Mouse (Mus musculus) CH12.LX (cell line): ENCODE results near the gene Tekt4.

Experiments used
- CTCF ChIP-seq, 2 experiments: IDR thresholded peaks in 1 of 2; conservative IDR thresholded peaks in 1 of 2; 2 replicates each; pipeline ENCODE4 v1.5.1; 2011 to 2012; ENCODE audit warnings: low read depth in 2 of 2, low read length in 2 of 2, improper control_type of control experiment in 1 of 2, inconsistent platforms in 1 of 2, mild to moderate bottlenecking in 1 of 2, moderate library complexity in 1 of 2
- EP300 ChIP-seq: IDR thresholded peaks from 2 replicates; pipeline ENCODE4 v1.6.1; 2011; ENCODE audit warnings: low read length, improper control_type of control experiment
- GABPA ChIP-seq: IDR thresholded peaks from 2 replicates; pipeline ENCODE4 v1.6.1; 2012; ENCODE audit warnings: low read depth, low read length, improper control_type of control experiment, inconsistent platforms; ENCODE audit not compliant: insufficient replicate concordance
- MAFK ChIP-seq: IDR thresholded peaks from 2 replicates; pipeline ENCODE4 v1.6.1; 2011; ENCODE audit warnings: low read length, improper control_type of control experiment; ENCODE audit not compliant: insufficient replicate concordance
- MAX ChIP-seq: IDR thresholded peaks from 2 replicates; pipeline ENCODE4 v1.6.1; 2011; ENCODE audit warnings: low read length, improper control_type of control experiment
- POLR2A ChIP-seq: IDR thresholded peaks from 2 replicates; pipeline ENCODE4 v1.6.1; 2011; ENCODE audit warnings: low read depth, mild to moderate bottlenecking, improper control_type of control experiment, low read length
- TCF12 ChIP-seq: IDR thresholded peaks from 2 replicates; pipeline ENCODE4 v1.6.1; 2014; ENCODE audit warnings: low read depth, mild to moderate bottlenecking, inconsistent platforms, low read length, improper control_type of control experiment
- ZKSCAN1 ChIP-seq: IDR thresholded peaks from 2 replicates; pipeline ENCODE4 v1.6.1; 2012; ENCODE audit warnings: low read depth, inconsistent platforms, low read length, improper control_type of control experiment, borderline replicate concordance
- ZNF384 ChIP-seq: IDR thresholded peaks from 2 replicates; pipeline ENCODE4 v1.6.1; 2012; ENCODE audit warnings: low read depth, low read length, improper control_type of control experiment, inconsistent platforms

DNA sequence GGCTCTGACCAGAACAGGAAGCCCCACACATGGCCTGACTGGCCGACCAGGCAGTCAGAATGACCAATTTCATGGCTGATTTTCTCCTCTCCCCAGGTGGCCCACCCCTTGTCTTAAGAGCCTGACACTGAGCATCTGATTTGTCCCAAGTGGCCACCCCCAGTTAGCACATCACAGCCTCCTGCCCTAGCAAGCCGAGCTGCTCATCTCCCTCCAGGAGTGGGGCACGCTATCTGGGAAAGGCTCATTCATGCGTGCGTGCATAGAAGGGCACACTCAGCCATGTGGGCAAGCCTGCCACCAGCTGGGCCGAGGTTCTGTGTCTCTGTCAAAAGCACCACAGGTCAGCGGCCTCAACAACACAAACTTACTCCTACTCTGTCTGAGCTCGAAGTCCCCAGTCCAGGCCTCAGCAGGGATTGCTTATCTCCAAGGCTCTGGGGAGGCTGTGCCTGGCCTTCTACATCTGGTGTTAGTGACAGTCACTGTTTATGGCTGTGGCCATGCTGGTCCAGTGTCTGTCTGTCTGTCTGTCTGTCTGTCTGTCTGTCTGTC is 29.8 kb upstream of the Tekt4 start:
- TF ChIP-seq MAX (no peak), POLR2A (no peak), CTCF (conservative IDR thresholded peaks at IDR 0.05 in 1 of 2, IDR thresholded peaks at IDR 0.05 in 1 of 2; ENCODE audit: low read depth in 2 of 2, low read length in 2 of 2) (no peak), TCF12 (no peak), ZKSCAN1 (no peak), ZNF384 (no peak), EP300 (no peak), MAFK (no peak), GABPA (no peak)
